Mouse (Mus musculus) spleen, postnatal 0 days (tissue): ENCODE measurements around the gene Ggnbp2. TPM values are rescaled to one million over a fixed set of nuclear protein-coding genes. Genes with fewer than 3 reads are reported as not detected.

Source experiments
- polyA plus RNA-seq: library from polyadenylated mRNA; unstranded; fragments of >200 nt; fragmentation: Nextera tagmentation; extraction: Ambion mirVana; gene quantifications from 2 replicates; pipeline ENCODE4 v1.2.1, GENCODE M21; 2015

Gene Ggnbp2
- 72.3 and 75.3 TPM in 2 replicates for polyA plus RNA-seq

GRCm38 (mm10) chr11:84870337-84871043 lies at the start of gene Ggnbp2:
Gene Ggnbp2 (minus strand): TSS chr11:84870817.

GRCm38 (mm10) chr11:84916053-84916702 lies 45.6 kb upstream of the Ggnbp2 start, which contains the start of gene Znhit3:
Gene Znhit3 (minus strand): TSS chr11:84916366.

GRCm38 (mm10) chr11:84879772-84880464 lies 9.3 kb upstream of the Ggnbp2 start, which contains the start of the genes Myo19 and Pigw:
Gene Myo19 (plus strand): TSS chr11:84880148.
Gene Pigw (minus strand): TSS chr11:84880285.

GRCm38 (mm10) chr11:84828516-84829399 lies 41.9 kb downstream of the Ggnbp2 start, which contains the start of gene Dhrs11:
Gene Dhrs11 (minus strand): TSS chr11:84828994.

GRCm38 (mm10) chr11:84818961-84819692 lies 51.5 kb downstream of the Ggnbp2 start, which contains the start of gene Mrm1:
Gene Mrm1 (minus strand): TSS chr11:84819515.

Other genes with a start within 250 kb of the Ggnbp2 start
- 20.6 and 22.2 TPM in 2 replicates for gene Mrm1, start 51.3 kb downstream of the Ggnbp2 start, polyA plus RNA-seq
- 191 and 196 TPM in 2 replicates for gene Dhrs11, start 41.8 kb downstream of the Ggnbp2 start, polyA plus RNA-seq
- gene Myo19, start 9.3 kb upstream of the Ggnbp2 start, polyA plus RNA-seq: 4.2 and 4.5 TPM in 2 replicates
- 1.9 and 2.6 TPM in 2 replicates for gene Pigw, start 9.5 kb upstream of the Ggnbp2 start, polyA plus RNA-seq
- gene Znhit3, start 45.5 kb upstream of the Ggnbp2 start, polyA plus RNA-seq: 44.5 and 48.0 TPM in 2 replicates
- 0.11 TPM in 1 of 2 replicates, not detected in the other for gene Car4, start 87.0 kb upstream of the Ggnbp2 start, polyA plus RNA-seq